Mouse (Mus musculus): ENCODE results near the gene Herpud2.

DNA sequence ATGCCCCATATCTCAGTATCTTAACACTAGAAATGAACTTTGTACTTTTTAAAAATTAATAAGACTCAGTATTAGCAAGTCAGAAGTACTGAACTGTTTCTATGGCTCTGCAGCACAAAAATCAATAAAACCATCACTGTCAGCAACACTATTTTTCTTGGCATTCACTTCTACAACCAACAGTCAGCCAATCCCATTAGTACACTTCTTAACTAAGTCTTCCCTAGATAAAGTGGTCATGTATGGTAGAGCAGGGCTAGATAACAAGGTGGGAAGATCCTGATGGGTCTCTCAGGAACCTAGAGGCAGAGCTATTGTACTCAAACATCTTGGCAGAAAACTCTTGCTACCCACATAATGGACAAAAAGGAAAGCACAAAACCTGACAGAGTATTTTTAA is 7.7 kb downstream of the Herpud2 start:
- TF ChIP-seq CTCF (IDR thresholded peaks at IDR 0.05; ENCODE audit: borderline replicate concordance, insufficient read depth, low read depth, low read length), result no peak
- TF ChIP-seq POLR2A (IDR thresholded peaks at IDR 0.05; ENCODE audit: borderline replicate concordance, insufficient read depth, low read length), result no peak

Measured in cerebellum, adult 2 months (tissue).